Mouse (Mus musculus): ENCODE measurements around the gene Pla2g6.

- TF ChIP-seq MEF2A (IDR thresholded peaks at IDR 0.05; ENCODE audit: borderline replicate concordance, low read depth, low read length) (no peak), CHD2 (IDR thresholded peaks at IDR 0.05; ENCODE audit: low read length) (no peak)
Observed at GRCm38 (mm10) chr15:79360371-79360770, 32.2 kb upstream of the Pla2g6 start.
